Mouse (Mus musculus): ENCODE data around the gene 9830107B12Rik. TPM values are rescaled to one million over a fixed set of nuclear protein-coding genes. Genes with fewer than 3 reads are reported as not detected.
"Not testable (repeated sequence)": the region's sequence is repeated elsewhere in the genome, so short reads cannot be mapped to it uniquely, and the experiment has no call there.

The 9830107B12Rik gene
- not detected in 2 replicates for polyA plus RNA-seq (2016; fragmentation: Nextera tagmentation; extraction: Ambion mirVana)

DNA sequence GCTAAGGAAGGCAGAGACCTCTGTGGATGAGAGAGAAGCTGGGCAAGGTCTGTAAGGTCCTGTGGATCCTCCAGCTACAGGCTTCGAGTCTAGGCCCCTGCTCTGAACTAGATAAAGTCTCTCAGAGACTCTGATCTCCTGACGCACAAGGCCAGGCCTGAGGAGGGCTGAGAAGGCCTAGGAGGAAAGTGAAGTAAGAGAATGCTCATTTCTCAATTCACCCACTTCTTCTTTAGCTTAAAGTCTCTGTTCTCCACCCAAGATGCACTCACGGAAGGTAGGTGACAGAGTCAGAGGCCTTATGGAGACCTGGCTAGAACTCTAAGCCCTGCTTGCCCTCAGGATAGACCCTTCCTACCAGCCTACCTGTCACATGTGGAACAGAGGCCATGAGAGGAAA is at the start of gene 9830107B12Rik:
Gene 9830107B12Rik, minus strand, starts transcription at position 149 of the 400 bp plus-strand sequence.
- Histone ChIP-seq H3K36me3 (no peaks in the 10 kb centered on the region), H3K27me3 (ENCODE audit: low read depth, poor library complexity, severe bottlenecking) (no peaks in the 10 kb centered on the region), H3K4me3 (no peak within 1 kb of the TSS), H3K9me3 (replicated peaks) (0 out of 2 replicates have a peak, but pooled peaks cover 2% of the 10 kb centered on the region), H3K27ac (no peak within 1 kb of the TSS), H3K4me1 (no peaks in the 10 kb centered on the region)
- WGBS = 82% methylated on average over 3 of the region's 3 CpGs
- DNase-seq (ENCODE audit: low spot score) = no peak

GRCm38 (mm10) chr17:48192366-48192765 is 46.3 kb upstream of the 9830107B12Rik start:
- Histone ChIP-seq H3K27ac (no peak overlapping the region), H3K4me1 (no peaks in the 10 kb centered on the region), H3K4me3 (no peak overlapping the region), H3K36me3 (no peaks in the 10 kb centered on the region), H3K9me3 (replicated peaks) (no peaks in the 10 kb centered on the region), H3K27me3 (ENCODE audit: low read depth, poor library complexity, severe bottlenecking) (no peaks in the 10 kb centered on the region)
- DNase-seq (ENCODE audit: low spot score) = no peak
- whole genome bisulfite sequencing = 68% methylated on average over 2 of the region's 2 CpGs

GRCm38 (mm10) chr17:48185252-48185651 is 39.2 kb upstream of the 9830107B12Rik start:
- Histone ChIP-seq H3K27ac (no peak overlapping the region), H3K4me3 (no peak overlapping the region), H3K4me1 (no peaks in the 10 kb centered on the region), H3K36me3 (no peaks in the 10 kb centered on the region), H3K9me3 (replicated peaks) (no peaks in the 10 kb centered on the region), H3K27me3 (ENCODE audit: low read depth, poor library complexity, severe bottlenecking) (no peaks in the 10 kb centered on the region)
- no peak for DNase-seq (ENCODE audit: low spot score)
- 87% methylated on average over 5 of the region's 5 CpGs for WGBS

DNA sequence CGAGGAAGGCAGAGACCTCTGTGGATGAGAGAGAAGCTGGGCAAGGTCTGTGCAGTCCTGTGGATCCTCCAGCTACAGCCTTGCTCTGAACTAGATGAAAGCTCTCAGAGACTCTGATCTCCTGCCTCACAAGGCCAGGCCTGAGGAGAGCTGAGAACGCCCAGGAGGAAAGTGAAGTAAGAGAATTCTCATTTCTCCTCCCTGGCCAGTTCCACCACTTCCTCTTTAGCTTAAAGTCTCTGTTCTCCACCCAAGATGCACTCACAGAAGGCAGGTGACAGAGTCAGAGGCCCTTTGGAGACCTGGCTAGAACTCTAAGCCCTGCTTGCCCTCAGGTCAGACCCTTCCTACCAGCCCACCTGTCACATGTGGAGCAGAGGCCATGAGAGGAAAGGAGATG is 21.0 kb upstream of the 9830107B12Rik start, which contains the start of gene A530064D06Rik:
Gene A530064D06Rik, minus strand, starts transcription at position 173 of the 400 bp plus-strand sequence.
- H3K36me3 ChIP-seq; H3K27me3 ChIP-seq (ENCODE audit: low read depth, poor library complexity, severe bottlenecking); H3K9me3 ChIP-seq (replicated peaks); DNase-seq (ENCODE audit: low spot score); H3K4me3 ChIP-seq; H3K4me1 ChIP-seq; H3K27ac ChIP-seq: not testable (repeated sequence)
- WGBS = 92% methylated on average over 2 of the region's 2 CpGs

GRCm38 (mm10) chr17:48157382-48158076 is 11.5 kb upstream of the 9830107B12Rik start:
- Histone ChIP-seq H3K4me3 (no peak overlapping the region), H3K27me3 (ENCODE audit: low read depth, poor library complexity, severe bottlenecking) (no peaks in the 10 kb centered on the region), H3K4me1 (no peaks in the 10 kb centered on the region), H3K9me3 (replicated peaks) (0 out of 2 replicates have a peak, but pooled peaks cover 2% of the 10 kb centered on the region), H3K36me3 (no peaks in the 10 kb centered on the region), H3K27ac (no peak overlapping the region)
- 58% methylated on average over 1 of the region's 1 CpGs for WGBS
- no peak for DNase-seq (ENCODE audit: low spot score)

GRCm38 (mm10) chr17:48132810-48133209 is 13.3 kb downstream of the 9830107B12Rik start:
- DNase-seq (ENCODE audit: low spot score) = no peak
- no peaks in the 10 kb centered on the region for H3K4me1 ChIP-seq
- H3K27me3 ChIP-seq (ENCODE audit: low read depth, poor library complexity, severe bottlenecking) = no peaks in the 10 kb centered on the region
- H3K9me3 ChIP-seq (replicated peaks) = no peaks in the 10 kb centered on the region
- H3K36me3 ChIP-seq = no peaks in the 10 kb centered on the region
- no peak overlapping the region for H3K27ac ChIP-seq
- H3K4me3 ChIP-seq = no peak overlapping the region
- 89% methylated on average over 2 of the region's 2 CpGs for WGBS

- DNase-seq (ENCODE audit: low spot score) = no peak
- Histone ChIP-seq H3K27me3 (ENCODE audit: low read depth, poor library complexity, severe bottlenecking) (no peaks in the 10 kb centered on the region), H3K4me3 (no peak overlapping the region), H3K4me1 (no peaks in the 10 kb centered on the region), H3K36me3 (no peaks in the 10 kb centered on the region), H3K9me3 (replicated peaks) (no peaks in the 10 kb centered on the region), H3K27ac (no peak overlapping the region)
- WGBS = 91% methylated on average over 20 of the region's 20 CpGs
Observed at GRCm38 (mm10) chr17:48120456-48120855, 25.6 kb downstream of the 9830107B12Rik start.

- H3K27me3 ChIP-seq (ENCODE audit: low read depth, poor library complexity, severe bottlenecking) = no peaks in the 10 kb centered on the region
- H3K4me1 ChIP-seq = no peaks in the 10 kb centered on the region
- no peak overlapping the region for H3K4me3 ChIP-seq
- H3K27ac ChIP-seq = no peak overlapping the region
- no peaks in the 10 kb centered on the region for H3K36me3 ChIP-seq
- 26% methylated on average over 3 of the region's 3 CpGs for WGBS
- H3K9me3 ChIP-seq (replicated peaks) = no peaks in the 10 kb centered on the region
- peak; percentile 89 for DNase-seq (ENCODE audit: low spot score)
Observed at GRCm38 (mm10) chr17:48119656-48120055, 26.4 kb downstream of the 9830107B12Rik start.

- H3K27me3 ChIP-seq (ENCODE audit: low read depth, poor library complexity, severe bottlenecking) = no peaks in the 10 kb centered on the region
- no peak overlapping the region for H3K27ac ChIP-seq
- H3K4me3 ChIP-seq = no peak overlapping the region
- H3K36me3 ChIP-seq = no peaks in the 10 kb centered on the region
- 76% methylated on average over 1 of the region's 1 CpGs for WGBS
- no peaks in the 10 kb centered on the region for H3K9me3 ChIP-seq (replicated peaks)
- H3K4me1 ChIP-seq = no peaks in the 10 kb centered on the region
- no peak for DNase-seq (ENCODE audit: low spot score)
Observed at GRCm38 (mm10) chr17:48118570-48118969, 27.5 kb downstream of the 9830107B12Rik start.

DNA sequence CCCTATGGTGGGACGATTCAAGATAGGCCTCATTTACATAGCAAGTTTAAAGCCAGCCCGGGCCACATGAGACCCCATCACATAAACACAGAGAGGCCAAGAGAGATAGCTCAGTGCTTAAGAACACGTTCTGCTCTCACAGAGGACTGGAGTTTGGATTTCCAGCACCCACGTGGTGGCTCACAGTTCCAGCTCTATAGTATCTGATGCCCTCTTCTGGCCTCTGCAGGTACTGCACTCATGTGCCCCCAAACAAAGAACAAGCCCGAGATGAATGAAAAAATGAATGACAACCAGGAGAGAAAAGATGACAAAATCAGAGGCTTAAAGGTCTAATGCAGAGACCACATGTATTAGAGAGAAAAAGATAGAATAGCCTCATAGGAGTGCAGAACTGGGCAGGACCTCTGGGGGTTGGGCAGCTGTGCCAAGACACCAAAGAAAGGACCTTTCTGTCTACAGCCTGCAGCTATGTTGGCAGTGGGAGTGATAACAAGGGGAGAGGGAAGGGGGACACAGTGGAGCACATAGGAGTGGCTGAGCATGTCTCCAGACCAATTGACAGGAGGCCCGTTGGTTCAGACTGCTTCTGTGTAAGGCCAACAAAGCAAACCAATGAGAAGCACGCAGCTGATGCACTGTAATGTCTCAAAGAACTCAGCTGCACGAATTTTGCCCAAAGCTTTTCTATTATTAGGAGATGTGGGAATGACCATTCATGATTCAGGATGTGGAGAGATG is 35.4 kb downstream of the 9830107B12Rik start:
- 0 out of 2 replicates have a peak overlapping the region, but pooled peaks have one; percentile 30 for H3K27ac ChIP-seq
- H3K9me3 ChIP-seq (replicated peaks) = no peaks in the 10 kb centered on the region; the same call in 1 of the 2 replicates
- no peaks in the 10 kb centered on the region for H3K27me3 ChIP-seq (ENCODE audit: low read depth, poor library complexity, severe bottlenecking)
- 48% methylated on average over 8 of the region's 8 CpGs for WGBS
- H3K36me3 ChIP-seq = no peaks in the 10 kb centered on the region
- H3K4me1 ChIP-seq = peaks cover 5% of the 10 kb centered on the region; the same call in 1 of the 2 replicates
- H3K4me3 ChIP-seq = no peak overlapping the region
- DNase-seq (ENCODE audit: low spot score) = peak; percentile 69

GRCm38 (mm10) chr17:48108520-48108919 is 37.5 kb downstream of the 9830107B12Rik start:
- H3K27me3 ChIP-seq (ENCODE audit: low read depth, poor library complexity, severe bottlenecking) = 0 out of 2 replicates have a peak, but pooled peaks cover 3% of the 10 kb centered on the region
- DNase-seq (ENCODE audit: low spot score) = no peak
- no peaks in the 10 kb centered on the region; the same call in 1 of the 2 replicates for H3K9me3 ChIP-seq (replicated peaks)
- no peak overlapping the region for H3K4me3 ChIP-seq
- no peaks in the 10 kb centered on the region for H3K36me3 ChIP-seq
- peaks cover 5% of the 10 kb centered on the region; the same call in 1 of the 2 replicates for H3K4me1 ChIP-seq
- WGBS = 77% methylated on average over 3 of the region's 3 CpGs
- no peak overlapping the region for H3K27ac ChIP-seq

- DNase-seq (ENCODE audit: low spot score) = no peak
- H3K9me3 ChIP-seq (replicated peaks) = no peaks in the 10 kb centered on the region
- 60% methylated on average over 6 of the region's 6 CpGs for WGBS
- 0 out of 2 replicates have a peak, but pooled peaks cover 3% of the 10 kb centered on the region for H3K27me3 ChIP-seq (ENCODE audit: low read depth, poor library complexity, severe bottlenecking)
- H3K4me3 ChIP-seq = no peak overlapping the region
- peaks cover 5% of the 10 kb centered on the region; the same call in 1 of the 2 replicates for H3K4me1 ChIP-seq
- no peaks in the 10 kb centered on the region for H3K36me3 ChIP-seq
- H3K27ac ChIP-seq = no peak overlapping the region
Observed at GRCm38 (mm10) chr17:48107862-48108261, 38.2 kb downstream of the 9830107B12Rik start.

DNA sequence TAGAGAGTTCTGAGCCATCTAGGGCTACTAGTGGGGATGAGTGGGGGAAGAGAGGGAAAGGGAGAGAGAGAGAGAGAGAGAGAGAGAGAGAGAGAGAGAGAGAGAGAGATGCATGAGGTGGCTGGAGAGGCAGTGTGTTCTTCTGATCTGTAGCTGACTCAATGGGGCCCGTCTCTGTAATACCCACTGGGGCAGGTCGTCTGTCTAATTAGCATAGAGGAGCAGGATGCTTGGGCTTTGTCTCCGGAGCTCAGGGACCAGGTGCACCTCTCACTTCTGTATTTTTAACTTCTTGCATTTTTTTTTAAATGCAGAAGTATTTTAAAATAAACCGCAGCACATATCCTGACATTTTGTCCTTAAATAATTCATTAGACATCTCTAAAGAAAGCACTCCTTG is 38.7 kb downstream of the 9830107B12Rik start:
- H3K27me3 ChIP-seq (ENCODE audit: low read depth, poor library complexity, severe bottlenecking) = 0 out of 2 replicates have a peak, but pooled peaks cover 3% of the 10 kb centered on the region
- WGBS = 68% methylated on average over 4 of the region's 4 CpGs
- H3K36me3 ChIP-seq = no peaks in the 10 kb centered on the region
- H3K4me1 ChIP-seq = peaks cover 5% of the 10 kb centered on the region; the same call in 1 of the 2 replicates
- no peak for DNase-seq (ENCODE audit: low spot score)
- no peaks in the 10 kb centered on the region for H3K9me3 ChIP-seq (replicated peaks)
- H3K27ac ChIP-seq = no peak overlapping the region
- H3K4me3 ChIP-seq = no peak overlapping the region

All from limb, embryonic 10.5 days (tissue).